Comparison of ENCODE assay signal across 18 mouse cellular contexts in genomic region chr11:24163072-24163471, GRCm38 (mm10).
"Had no signal": no experiment of that assay in that cellular context is flagged by ENCODE, and none has a peak within 500 bp of the region (broad histone marks: within the 10 kb centered on the region; RNA-seq: fewer than 3 reads in every experiment).

No protein-coding gene starts in this region.

- H3K9ac ChIP-seq: kidney, embryonic 15.5 days; liver, embryonic 13.5 days; neural tube, embryonic 13.5 days; stomach, embryonic 15.5 days had no signal

- H3K27ac ChIP-seq: kidney, embryonic 15.5 days; liver, embryonic 13.5 days; neural tube, embryonic 13.5 days; stomach, embryonic 15.5 days had no signal

- H3K27me3 ChIP-seq: kidney, embryonic 15.5 days; liver, embryonic 13.5 days; neural tube, embryonic 13.5 days; stomach, embryonic 15.5 days had no signal

- DNase-seq: kidney, adult 8-10 months; kidney, postnatal 10 days; kidney, postnatal 36 days; layer of hippocampus, adult 9-11 months; liver, embryonic 13.5 days; lung, adult 2 months; lung, postnatal 14 days; lung, postnatal 4 days; midbrain, embryonic 14.5 days; retina, postnatal 1 day; right cerebral cortex, postnatal 25 days; spleen, adult 18-20 months; thymus, postnatal 25 days had no signal

- H3K4me2 ChIP-seq: kidney, embryonic 15.5 days; liver, embryonic 13.5 days; midbrain, embryonic 11.5 days; neural tube, embryonic 13.5 days; stomach, embryonic 15.5 days had no signal

- H3K4me1 ChIP-seq: kidney, embryonic 15.5 days; stomach, embryonic 15.5 days had no signal

- H3K4me3 ChIP-seq: kidney, embryonic 15.5 days; liver, embryonic 13.5 days; myocyte; neural tube, embryonic 13.5 days; stomach, embryonic 15.5 days had no signal

- H3K36me3 ChIP-seq: kidney, embryonic 15.5 days had no signal

- H3K9me3 ChIP-seq: kidney, embryonic 15.5 days; liver, embryonic 13.5 days; neural tube, embryonic 13.5 days; stomach, embryonic 15.5 days had no signal
